Mouse (Mus musculus) cerebellum, adult (tissue): ENCODE measurements around the gene Zfp524.
"Not testable (repeated sequence)": the region's sequence is repeated elsewhere in the genome, so short reads cannot be mapped to it uniquely, and the experiment has no call there.

Experiments used
- ATAC-seq: cut with Nextera tagmentation; 2 replicates; pipeline ENCODE4 v1.9.2; 2017; ENCODE audit warnings: mild to moderate bottlenecking, moderate library complexity, mixed read lengths; ENCODE audit not compliant: insufficient number of reproducible peaks, low FRiP score, low TSS enrichment

Zfp524 gene

DNA sequence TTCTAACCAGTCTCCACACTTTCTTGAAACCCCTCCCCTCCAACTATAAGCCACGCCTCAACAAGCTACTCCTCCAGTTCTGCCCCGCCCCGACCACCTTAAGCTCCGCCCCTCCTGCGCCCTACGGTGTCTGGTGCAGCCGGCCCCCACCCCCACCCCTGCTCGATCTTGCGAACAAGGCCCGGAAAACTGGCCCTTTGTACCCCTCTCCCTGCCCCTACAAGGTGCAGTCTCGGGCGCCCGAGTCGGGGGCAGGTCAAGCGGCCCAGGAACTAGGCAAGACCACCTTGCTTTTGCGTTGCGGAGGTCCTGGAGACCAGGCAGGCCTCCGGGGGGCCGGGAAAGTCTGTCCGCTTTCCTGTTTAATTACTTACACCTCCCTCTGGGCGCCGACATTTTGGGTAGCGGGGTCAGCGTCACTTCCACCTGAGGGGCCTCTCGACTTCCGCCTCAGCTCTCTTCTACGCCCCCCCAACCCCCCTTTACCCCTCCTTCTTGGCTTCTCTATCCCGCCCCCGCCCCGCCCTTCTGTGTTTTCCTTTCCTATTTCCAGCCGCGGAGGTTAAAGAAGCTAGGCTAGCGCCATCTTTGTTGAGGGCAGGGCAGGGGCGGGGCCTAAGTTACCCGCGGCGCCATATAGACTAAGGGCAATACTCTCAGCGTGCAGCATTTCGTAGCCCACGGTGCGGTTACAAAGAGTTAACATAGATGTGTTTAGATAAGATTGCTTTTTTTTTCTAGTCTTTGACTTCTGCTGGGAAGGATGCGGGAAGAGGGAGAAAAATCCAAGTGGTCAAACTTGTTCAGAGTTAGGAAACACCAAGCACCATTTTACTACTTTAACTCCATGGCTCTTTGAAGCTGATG, at the start of gene Zfp524, which contains the start of gene Fiz1:
Zfp524 (plus strand) TSS at position 165 of the 867 bp plus-strand sequence.
Fiz1 (minus strand) TSS at position 447 of the 867 bp plus-strand sequence.
- ATAC-seq, result peak; percentile 36; the same call in 1 of the 2 replicates

DNA sequence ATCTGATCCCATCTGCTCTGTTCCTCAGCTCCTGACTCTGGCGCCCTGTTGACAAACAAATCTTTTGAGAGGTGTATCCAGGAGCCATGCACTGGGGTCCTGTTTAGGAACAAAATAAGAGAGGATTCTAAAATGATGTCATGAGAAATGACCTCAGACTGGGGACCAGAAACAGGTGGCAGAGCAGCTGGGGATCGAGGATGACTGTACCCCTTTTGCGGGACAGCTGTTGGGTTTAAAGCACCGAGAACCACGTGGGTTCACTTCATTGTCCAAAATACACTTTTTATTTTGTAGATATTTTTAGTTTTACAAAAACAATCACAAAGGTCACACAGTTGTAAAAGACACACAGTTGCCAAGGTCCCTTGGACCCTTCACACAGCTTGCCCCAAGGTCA, 49.2 kb upstream of the Zfp524 start:
- ATAC-seq, result no peak

DNA sequence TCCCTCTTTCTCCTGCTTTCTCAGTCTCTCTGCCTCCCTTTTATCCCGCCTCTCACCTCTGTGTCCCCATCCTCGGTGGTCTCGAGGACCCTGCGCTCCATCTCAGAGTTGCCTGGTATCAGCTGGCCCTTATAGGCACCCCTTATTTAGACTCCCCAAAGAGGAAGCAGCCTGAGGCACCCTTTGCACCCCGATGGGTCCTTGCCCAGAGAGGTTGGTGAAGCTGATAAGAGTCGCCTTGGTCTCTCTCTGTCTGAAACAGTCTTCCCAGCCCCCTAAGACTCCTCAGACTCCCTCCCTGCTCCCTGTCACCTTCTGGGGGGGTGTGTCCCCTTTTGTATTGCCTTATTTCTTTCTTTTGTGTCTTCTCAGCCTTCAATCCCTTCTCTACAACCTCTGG, 43.1 kb upstream of the Zfp524 start, which contains the start of gene Sbk3:
Sbk3 (minus strand) TSS at position 101 of the 400 bp plus-strand sequence.
- no peak for ATAC-seq

DNA sequence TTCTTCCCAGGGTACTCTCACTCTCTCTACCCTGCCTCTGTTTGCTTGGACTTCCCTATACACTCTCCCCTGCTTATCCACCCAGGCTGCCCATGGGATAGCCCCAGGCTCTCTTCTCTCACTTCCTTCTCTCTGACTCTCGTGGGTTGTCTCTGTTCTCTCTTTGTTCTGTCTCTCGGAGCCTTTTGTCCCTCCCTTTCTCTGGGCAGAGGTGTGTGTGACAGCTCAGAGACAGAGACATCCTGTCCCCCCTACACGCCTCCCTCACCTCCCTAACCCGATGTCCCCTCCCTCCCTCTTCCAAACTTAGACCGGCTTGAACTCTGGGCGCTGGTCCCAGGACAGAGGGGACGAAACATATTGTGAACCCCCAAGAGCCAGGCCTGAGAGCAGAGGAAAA, 42.5 kb upstream of the Zfp524 start:
- ATAC-seq, result no peak

DNA sequence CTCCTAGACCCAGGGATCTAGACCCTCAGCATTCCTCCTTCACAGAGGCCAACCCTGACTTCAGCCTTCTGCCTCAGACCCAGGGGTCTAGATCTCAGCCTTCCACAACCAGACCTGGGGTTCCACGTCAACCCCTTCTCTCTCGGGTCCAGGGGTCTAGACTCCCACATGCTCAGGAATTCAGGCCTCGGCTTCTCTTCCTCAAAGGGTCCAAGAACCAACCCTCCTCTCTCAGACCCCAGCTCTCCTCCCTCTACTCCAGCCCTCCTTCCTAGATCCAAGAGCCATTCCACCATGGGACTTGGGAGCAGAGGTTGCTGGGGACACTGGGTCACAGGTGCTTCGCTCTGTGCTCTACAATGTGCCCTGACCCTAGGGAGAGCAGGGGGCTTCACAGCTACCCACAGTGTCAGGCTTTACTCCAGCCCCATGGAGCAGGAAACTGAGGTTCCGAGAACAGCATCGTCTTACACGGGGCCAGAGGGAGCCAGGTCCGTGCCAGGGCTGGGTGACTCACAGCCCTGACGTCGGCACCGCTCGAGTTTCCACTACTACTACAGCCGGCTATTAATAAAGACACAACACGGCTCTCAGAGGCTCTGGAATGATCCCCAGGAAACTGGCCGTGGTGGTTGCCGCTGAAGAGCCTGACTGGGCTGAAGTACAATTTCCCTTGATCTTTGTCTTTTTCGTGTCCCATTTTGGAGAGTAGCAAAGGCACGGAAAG, 41.7 kb upstream of the Zfp524 start:
- ATAC-seq, result no peak

DNA sequence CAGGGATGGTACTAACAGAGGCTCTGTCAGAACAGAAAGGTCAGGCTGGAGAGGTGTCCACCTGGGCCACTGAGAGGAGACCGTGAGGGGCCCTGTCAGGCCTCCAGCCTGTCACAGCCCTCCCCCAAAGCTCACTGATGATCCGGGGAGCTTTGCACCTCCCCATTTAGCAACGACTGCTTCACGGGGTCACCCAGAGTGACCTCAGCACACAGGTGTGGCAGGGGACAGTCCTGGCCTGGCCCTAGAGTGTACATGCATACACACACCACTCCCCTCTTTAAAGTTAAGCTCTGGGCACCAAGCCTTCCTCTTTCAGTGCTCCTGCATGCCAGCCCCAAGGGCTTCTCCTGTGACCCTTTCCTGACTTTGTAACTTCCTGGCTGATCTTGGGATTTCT, 38.8 kb upstream of the Zfp524 start:
- ATAC-seq, result no peak

DNA sequence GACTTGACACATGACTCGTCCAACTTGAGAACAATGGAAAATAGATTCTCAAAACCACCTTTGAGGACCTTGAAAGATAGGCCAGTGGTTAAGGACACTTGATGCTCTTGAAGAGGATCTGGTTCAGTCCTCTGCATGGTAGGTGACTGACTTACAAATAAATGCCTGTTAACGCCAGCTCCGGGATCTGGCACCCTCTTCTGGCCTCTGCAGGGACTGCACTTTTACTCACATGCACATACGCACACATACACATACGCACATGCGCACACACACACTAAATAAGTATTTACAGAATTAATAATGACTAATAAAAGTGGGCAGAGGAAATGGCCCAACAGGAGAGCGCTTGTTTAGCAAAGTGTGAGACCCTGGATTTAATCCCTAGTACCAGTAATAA, 37.4 kb upstream of the Zfp524 start:
- no peak for ATAC-seq

DNA sequence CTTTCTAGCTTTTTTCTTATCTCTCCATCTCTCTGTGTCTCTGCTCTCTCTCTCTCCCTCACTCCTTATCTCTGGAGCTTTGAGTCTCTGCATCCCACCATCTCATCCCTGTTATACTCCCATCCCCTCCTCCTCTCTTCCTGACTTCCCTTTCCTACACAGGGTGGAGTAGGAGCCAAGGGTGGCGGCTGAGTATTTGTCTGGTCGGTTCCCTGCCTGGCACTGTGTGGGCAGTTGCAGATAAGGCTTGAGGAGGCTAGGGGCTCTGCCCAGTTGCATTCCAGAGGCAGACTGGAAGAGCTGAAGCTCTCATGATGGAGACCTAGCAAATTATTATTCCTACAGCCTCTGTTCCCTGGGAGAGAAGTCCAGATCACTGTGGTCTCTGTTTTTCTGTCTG, 26.0 kb upstream of the Zfp524 start:
- no peak for ATAC-seq

DNA sequence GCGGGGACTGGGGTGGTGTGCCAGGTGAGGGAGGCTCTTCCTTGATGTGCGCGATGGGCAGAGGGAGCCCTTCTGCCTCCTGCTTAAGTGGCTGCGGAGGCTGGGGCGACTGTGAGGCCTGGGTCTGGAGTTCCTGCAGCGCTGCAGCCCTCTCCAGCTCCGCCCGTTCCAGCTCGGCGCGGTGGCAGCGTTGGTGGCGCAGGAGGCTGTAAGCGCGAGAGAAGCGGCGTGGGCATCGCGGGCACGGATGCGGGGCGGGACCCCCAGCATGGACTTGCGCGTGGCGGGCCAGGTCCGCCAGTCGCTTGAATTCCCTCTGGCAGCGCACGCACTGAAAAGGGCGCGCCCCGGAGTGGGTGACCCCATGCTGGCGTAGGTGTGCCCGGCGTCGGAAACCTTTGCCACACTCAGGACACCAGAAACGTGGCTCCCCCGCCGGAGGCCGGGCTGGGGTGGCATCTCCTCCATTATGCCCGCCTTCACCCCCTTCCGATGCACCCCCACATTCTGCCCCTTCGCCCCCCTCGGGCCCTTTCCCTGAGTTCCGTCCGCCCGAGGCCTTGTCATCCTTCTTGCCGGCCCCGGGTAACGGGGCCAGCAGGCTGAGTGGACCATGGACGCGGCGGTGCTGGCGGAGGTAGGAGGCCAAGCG, 20.7 kb upstream of the Zfp524 start:
- no peak for ATAC-seq

DNA sequence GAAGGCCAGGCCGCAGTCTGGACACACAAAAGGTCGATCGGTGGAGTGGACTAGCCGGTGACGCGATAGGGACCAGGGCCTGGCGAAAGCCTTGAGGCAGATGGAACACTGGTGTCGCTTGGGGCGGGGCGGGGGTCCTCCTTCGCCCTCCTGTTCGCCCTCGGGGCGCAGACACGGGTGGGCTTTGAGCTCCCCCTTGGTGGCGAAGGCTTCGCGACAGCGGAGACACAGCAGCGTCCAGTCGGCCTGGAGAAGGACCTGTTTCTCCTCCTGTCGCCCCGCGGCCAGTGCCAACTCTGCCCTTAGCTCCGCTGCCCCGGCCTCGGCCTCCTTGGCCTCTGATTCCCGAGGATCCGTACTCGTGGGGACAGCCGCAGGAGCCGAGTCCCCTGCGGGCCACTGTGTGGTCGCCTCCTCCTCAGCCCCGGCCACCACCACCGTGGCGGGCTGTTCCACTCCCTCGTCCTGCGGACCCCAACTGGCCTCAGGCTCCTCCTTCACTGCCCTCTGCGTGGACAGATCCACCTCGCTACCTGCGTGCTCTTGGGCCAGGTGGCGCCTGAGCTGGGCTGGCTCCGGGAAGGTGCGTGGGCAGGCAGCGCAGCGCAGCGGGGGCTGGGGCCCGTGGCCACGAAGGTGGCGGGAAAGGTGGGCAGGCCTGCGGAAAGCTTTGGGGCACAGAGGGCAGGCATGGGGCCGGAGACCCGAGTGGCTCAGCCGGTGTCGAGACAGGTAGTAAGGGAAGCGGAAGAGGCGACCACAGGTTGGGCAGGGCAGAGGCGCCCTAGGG, 20.0 kb upstream of the Zfp524 start:
- ATAC-seq, result no peak; the same call in 1 of the 2 replicates

DNA sequence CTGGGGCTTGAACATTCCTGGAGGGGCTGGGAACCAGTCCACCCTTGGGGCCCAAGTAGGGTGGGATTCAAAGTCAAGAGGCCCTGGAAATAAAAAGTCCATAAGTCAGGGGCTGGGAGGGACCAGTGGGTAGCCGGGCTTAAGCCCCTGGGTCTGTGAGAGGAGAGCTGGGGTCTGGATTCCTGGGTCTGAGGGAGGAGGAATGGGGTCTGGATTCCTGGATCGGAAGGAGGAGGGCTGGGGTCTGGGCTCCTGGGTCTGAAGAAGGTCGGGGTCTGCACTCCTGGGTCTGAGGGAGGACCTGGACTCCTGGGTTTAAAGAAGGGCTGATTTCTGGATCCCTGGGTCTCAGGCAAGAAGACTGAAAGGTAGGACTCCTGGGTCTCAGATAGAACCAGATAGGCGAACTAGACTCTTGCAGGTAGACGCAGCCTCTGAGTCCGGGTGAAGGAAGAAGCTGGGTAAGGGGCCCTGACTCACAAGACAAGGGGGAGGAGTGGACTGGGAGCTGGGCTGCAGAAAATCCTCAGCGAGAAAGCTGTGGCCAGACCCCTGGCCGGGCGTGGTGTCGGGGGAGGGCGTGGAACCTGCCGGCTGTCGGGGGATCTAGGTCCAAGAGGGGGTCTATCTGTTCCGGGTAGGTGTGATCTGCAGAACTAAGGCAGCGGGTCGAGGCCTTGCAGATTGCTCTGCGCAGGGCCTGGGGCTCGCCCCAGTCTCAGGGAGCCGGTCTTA, 18.8 kb upstream of the Zfp524 start:
- ATAC-seq, result no peak

DNA sequence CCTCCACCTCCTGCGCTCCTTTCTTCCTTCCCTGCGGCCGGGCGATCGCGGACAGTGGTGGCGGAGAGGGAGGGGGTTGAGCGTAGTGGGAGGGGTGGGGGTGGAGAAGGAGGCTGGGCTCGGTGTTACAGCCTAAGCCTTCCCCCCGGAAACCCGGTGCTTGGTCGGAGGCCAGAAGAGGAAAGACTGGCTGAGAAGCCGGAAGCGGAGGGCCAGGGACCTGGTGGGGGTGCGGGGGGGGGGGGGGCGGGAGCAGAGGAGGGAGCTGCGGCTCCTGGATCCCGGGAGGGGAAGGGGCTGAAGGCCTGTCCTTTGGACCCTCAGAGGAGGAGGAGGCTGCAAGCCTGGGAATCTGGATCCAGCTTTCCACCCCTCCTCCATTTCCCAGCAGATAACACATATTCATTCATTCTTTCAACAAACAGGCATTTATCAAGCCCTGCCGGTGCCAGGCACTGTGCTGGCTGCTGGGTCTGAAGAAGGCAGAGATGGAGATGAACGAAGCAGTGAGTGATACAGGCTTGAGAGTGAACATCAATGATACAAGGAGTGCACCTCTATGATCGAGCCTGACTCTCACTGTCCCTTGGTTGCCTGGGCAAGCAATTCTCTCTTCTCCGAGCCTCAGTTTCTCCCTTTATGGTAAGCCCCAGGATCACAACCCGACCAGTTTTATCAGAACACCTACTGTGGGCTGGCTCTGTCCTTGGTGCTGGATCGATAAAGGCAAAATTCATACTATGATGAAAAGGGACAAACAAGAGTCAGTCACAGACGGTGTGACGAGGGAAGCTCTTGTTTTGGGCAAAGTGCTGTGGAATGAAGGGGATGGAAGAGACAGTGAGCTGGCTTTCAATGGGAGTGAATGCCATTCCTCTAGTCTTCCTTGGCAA, 18.0 kb upstream of the Zfp524 start, which contains the start of gene Zfp579:
Zfp579 (minus strand) TSS at position 156 of the 893 bp plus-strand sequence.
- peak; percentile 50 for ATAC-seq

DNA sequence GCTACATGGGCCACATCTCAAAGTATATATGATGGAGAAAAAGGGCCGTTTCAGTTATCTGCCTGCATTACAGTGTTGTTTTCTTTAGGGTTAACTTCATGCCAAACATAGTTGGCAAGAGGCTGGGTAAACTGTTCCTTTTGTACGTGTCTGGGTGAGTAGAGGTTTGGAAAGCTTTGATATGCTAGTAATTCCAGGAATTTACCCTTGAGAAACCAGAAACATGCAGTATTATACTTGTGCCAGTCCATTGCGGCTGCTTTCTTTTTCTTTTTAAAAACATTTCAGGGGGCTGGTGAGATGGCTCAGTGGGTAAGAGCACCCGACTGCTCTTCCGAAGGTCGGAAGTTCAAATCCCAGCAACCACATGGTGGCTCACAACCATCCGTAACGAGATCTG, 17.3 kb upstream of the Zfp524 start:
- ATAC-seq, result no peak

DNA sequence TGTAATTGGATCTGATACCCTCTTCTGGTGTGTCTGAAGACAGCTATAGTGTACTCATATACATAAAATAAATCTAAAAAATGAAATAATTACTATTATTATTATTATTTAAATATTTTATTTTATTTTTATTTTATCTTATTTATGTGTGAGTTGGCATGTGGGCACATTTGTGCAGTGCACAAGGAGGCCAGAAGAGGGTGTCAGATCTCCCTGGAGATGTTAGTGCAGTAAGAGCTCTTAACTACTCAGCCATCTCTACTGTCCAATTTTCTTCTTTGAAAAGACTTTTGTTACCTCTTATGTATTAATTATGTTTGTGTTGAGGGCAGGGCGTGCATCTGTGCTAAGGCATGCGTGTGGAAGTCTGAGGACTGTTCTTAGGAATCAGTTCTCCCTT, 14.3 kb upstream of the Zfp524 start:
- ATAC-seq, result no peak

DNA sequence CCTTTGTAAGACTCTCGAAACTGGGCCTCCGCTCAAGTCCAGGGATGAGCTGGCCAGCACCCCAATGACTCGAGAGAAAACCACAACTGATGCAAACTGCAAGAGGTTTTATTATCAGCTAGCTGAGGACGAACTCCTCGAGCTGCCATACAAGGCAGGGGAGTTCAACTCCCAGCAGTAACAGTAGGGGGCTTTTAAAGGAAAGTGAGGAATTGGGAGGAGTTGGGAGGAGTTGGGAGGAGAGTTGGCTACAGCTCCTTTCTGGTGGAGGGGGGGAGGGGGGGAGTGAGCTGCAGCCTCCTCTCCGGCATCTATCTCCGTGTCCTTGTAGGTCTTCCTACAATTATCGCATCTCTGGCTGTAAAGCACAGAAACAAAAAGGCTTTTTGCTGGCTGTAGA, 11.3 kb upstream of the Zfp524 start:
- not testable (repeated sequence) for ATAC-seq

DNA sequence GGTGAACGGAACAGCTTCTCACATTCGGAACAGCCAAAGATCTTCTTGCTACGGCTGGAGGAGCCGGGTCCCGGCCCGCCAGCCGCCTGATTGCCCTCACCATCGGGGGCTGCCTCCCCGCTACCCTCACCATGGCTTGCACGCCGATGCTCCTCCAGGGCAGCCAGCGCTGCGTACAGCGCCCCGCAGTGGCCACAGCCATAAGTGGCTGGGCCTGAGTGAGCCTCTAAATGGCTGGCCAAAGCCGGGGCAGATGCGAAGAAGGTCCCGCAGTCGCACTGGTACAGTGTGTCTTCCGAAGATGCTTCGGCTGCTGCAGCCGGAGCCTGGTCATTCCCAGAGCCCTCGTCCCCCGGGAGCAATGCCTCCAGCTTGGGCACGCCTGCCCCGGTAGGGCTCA, 6.0 kb upstream of the Zfp524 start:
- no peak for ATAC-seq

DNA sequence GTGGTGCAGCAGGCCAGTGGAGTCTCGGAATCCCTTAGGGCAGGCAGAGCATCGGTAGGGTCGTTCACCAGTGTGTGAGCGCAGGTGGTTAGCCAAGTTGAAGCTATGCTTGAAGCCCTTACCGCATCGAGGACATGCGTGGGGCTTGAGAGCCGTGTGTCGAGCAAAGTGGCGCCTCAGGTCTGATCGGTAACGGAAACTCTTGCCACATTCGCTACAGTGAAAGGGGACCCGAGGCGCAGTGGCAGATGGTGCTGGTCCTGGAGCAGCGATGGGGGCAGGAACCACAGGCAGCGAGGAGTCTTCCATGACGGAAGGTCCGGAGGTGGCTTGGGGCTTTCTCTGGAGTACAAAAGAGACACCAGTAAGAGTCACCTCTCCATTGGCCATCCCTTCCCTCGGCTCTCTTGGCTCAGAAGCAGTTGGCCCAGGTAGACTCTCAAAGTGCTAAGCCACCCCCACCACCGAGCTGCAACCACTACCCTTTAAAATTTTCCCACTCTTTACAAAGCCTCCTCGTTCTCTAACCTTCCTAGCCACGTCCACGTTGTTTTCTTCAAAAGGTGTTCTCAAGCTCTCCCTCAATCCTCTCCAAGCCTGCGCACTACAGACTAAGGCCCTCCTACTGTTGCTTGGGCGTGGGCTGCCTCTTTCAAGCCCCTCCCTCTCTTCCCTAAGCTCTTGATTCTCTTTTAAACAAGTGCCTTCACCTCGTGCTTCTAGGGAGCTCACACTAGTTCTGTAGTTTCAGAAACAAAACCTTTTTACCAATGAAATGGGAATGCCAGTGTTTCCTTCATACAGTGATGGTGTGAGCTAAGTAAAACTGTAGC, 1.3 kb upstream of the Zfp524 start:
- no peak for ATAC-seq
